Mouse (Mus musculus): Measurements from ENCODE around the gene Als2.

DNA sequence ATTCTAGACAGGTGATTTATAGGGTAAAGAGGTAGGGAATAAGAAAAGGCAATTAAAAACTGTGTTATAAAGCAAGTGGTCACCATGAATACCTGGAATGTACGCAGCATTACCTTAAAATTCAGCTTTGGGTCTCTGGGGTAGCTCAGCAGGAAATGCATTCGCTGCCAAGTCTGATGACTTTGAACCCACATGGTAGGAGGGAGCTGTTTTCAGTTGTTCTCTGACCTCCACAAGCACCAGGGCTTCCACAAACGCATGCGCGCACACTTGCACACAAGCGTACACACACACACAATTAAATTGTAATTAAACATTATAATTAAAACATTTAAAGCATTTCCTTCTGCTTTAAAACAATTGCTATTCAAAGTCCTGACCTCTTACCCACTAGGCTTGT, 76.2 kb downstream of the Als2 start:
- no peak for TF ChIP-seq USF1 (IDR thresholded peaks at IDR 0.05; ENCODE audit: low read depth)
- no peak for TF ChIP-seq CTCF (IDR thresholded peaks at IDR 0.05; ENCODE audit: control insufficient read depth, insufficient read depth, insufficient read length)
- TF ChIP-seq MAX (IDR thresholded peaks at IDR 0.05) = no peak
